Mouse (Mus musculus) embryo, embryonic 11 days (tissue): ENCODE measurements around the gene Stt3a.

Experiments
- DNase-seq: peaks from one replicate; pipeline ENCODE4 v3.0.0-alpha.2; 2015

The Stt3a gene

DNA sequence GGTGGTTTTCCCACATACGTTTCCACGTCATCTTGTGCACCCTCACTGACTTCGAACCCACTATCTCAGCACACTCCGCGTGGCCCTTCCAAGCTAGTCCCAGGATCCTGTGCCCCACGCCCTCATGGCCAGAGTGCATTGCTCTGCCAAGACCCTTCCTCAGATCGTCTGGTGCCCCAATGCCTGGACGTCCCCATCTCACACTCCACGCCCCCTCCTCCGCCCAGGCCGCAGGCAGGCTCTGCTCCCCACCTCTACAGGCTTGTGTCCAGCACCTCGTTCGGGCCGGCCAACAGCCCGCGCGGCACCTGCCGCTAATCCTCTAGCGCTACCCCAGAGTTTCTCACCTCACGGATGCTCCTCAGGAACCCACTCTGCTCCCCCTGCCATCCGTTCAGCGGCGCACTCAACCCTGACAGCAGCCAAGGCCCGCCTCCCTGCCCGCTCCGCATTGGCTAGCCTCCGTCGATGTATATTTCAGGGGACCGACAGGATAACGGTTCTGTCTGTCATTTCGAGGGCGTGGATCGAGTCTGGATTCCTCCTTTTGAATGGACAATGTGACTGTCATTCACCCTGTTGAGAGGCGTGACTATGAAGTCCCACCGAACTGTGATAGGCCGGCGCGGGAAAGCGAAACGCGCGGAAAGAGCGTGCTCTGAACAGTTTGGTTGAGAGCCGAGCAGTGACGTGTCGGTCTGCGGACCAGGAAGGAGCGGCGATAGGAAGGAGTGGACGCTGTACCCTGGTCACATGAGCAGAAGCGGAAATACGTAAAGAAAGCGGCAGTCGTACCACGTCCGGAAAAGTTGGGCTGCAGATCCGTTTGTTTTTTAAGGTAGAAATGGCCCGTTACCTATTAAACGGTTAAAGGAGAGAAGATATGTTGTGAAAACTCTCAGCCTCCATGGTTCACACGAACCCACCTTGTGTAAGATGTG lies at the start of gene Stt3a:
TSS of gene Stt3a (minus strand) at position 477 of the 941 bp plus-strand sequence.
- peak; percentile 99 for DNase-seq

DNA sequence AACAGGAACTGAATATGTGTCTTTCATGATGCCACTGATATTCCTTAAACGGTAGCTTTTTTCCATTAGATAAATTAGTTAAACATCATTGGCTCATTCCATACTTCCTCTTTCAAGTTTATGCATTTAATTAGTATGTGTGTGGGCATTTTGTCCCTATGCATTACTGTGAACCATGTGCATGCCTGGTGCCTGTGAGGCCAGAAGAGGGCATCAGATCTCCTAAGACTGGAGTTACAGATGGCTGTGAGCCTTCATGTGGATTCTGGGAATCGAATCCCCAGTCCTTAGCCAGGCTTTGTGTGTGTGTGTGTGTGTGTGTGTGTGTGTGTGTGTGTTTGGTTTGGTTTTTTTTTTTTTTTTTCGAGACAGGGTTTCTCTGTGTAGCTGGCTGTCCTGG lies 47.0 kb upstream of the Stt3a start:
- DNase-seq: no peak

DNA sequence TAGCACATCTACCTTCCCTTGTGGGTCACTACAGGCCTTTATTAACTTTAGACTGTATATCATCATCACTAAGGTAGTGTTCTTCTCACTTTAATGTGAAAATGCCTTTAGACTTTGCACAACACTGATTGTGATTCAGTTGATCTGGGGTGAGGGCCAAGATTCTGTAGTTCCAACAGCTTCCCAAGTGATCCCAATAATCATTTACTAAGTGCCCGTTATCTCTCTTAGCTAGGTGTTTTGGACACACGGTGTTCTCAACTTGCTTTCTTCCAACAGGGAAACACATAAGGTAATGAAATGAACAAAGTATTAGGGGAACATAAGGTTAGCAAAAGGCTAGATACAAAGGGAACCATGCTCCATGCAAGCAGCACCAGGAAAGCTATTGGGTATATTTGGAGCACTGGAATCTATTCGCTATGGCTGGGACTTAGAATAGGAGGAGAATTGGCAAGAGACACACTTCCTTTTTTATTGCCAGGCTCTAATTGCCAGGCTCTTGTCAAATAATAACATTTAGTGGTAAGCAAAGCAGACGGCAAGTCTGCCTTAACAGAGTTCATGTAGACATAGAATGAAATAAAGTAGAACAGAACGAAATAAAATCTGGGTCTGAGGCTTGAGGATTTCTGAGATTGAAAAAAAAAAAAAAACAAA lies 40.8 kb upstream of the Stt3a start:
- no peak for DNase-seq

DNA sequence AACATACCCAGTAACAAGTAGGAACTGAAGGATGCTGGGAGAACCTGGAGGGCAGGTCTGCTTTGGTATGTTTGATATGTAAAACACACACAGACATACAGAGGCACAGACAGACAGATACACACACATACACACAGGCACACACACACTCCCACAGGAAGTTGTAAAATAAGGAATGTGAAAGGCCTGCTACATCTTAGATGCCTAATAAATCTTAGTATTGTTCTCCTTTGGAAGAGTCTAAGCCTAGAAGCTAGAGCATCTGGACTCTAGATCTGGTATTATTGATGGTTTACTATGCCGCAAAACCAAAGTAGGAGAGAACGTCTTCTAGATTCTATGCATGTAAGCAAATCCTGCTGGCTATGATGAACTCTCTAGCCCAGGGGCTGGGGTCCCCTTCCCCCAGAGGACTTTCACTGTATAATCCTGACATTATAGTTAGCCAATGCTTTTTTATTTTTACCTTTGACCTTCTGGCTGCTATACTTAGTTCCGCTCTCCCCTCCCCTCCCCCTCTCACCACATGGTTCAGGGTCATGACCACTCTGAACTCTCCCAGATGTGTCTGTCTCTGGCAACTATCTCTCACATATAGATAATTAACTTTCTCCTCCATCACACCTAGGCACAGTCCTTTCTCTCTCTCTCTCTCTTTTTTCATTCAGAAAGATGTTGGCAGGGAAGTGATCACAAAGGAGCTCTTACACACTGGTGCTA lies 37.9 kb upstream of the Stt3a start:
- DNase-seq: no peak

DNA sequence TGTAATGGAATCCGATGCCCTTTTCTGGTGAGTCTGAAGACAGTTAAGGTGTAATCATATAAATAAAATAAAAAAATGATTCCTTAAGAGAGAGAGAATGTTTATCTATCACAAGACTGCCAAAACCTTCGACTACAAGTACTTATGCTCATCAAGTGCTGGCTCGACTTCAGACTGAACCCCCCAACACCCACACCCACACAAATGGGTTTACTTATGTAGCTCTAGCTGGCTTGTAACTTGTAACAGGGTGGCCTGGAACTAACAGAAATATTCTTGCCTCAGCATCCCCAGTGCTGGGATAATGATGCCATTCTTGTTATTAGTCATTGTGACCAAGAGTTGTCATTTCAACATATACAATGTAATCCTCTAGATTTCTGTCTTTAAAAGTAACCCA lies 36.4 kb upstream of the Stt3a start:
- no peak for DNase-seq

DNA sequence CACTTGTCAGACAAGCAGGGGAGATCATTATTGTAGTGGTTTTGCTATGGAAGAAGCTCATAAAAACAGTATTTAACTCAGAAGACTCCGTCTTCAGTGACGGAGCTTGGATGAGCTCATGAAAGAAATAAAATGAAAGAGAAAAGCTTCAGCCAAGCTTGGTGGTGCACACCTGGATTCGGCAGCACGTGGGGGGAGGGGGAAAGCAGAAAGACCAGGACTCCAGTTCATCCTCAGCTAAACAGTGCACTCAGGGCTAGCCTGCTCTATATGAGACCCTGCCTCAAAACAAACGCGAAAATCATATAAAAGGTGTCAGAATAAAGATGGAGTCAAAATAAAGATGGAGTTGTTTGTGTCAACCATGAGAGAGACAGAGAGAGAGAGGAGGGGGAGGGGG lies 35.9 kb upstream of the Stt3a start:
- DNase-seq: no peak

DNA sequence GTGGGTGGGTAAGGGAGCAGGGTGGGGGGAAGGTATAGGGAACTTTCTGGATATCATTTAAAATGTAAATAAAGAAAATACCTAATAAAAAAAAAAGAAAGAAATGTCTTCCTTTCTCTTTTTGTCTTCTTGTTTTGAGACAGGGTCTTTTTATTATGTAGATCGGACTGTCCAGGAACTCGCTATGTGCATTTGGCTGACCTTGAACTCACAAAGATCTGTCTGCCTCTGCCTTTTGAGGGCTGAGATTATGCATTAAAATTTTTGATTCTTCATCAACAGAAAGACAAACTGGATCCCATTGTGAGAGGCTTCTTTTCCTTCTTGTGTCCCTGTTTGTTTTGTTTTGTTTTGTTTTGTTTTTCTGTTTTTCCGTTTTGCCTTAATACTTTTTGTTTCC lies 35.5 kb upstream of the Stt3a start:
- DNase-seq: no peak

DNA sequence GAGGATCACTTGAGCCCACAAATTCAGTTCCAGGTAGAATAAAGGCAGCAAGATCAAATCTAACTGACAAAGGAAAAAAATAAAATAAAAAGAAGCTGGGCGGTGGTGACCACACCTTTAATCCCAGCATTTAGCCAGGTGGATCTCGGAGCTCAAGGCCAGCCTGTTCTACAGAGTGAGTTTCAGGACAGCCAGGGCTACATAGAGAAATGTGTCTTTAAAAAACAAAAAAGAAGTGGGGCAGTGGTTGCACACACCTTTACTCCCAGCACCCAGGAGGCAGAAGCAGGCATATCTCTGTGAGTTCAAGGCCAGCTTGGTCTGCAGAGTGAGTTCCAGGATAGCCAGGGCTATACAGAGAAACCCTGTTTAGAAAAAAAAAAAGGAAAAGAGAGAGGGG lies 34.5 kb upstream of the Stt3a start:
- no peak for DNase-seq

DNA sequence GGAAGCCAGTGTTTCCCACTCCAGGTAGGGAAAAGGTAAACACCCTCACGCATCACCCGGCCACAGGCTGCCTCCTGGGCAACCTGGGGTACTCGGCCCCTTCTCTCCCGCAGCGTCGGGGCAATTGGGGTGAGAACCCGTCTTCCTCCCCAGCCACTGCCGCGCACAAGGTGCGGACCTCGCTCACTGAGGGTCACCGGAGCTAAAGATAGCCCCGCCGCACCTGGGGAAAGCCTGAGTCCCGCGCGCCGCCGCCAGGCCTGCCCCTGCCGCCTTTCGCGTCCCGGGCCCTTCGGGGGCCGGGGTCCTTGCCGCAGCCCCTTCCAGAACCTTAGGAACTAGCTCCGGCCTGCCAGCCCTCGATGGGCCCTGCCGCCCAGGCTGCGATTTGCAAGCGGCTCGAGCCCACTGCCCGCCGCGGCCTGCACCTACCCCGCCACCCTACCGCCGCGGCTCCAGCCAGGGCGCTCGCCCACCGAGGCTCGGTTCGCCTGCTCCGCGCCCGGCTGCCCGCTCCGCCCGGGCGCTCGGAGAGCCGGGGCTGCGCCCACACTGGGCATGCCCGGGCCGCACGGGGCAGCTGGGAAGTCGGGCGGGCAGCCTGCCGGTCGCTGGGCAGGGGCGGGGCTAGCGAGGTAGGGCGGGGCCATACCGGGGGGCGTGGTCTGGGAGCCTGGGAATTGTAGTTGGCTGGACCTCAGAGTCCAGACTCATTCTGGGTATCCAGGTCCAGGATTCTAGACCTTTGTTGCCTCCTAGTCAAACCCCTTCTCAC lies 29.5 kb upstream of the Stt3a start, which contains the start of gene Ei24:
TSS of gene Ei24 (minus strand) at position 613 of the 775 bp plus-strand sequence.
- DNase-seq: peak; percentile 91

DNA sequence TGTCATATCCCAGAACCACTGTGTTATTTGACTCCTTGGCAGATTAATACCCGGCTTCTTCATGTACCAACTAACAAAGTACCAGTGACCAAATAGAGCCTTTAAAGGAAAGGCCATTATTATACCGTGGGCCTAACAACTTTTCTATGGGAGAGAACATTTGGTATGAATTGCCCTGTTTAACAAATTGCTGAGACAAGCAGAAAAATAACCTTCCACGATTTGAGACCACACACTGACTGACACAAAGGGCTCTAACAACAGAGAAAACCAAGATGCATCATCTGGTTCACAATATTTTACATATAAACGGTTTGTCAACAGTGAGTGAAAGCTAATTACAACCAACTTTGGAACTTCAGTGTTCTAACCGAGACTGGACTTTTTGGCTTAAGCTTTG lies 28.7 kb upstream of the Stt3a start:
- DNase-seq: peak; percentile 2

DNA sequence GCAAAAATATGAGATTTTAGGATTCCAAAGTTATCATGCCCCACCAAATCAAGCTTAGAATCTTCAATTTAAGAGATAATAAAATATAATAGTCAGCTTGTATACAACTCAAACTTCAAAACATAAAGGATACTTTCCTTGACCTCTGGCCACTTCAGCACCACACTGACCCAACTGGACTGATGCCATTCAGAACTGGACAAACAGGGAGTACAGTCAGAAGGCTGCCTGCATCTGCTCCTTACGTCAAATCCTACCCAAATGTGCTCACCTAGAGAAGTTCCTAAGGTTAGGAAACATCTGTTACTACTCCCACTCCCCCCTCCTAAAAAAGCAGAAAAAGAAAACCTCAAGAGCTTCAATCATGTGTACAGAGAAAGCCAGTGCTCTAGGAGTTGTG lies 28.1 kb upstream of the Stt3a start:
- DNase-seq: no peak

DNA sequence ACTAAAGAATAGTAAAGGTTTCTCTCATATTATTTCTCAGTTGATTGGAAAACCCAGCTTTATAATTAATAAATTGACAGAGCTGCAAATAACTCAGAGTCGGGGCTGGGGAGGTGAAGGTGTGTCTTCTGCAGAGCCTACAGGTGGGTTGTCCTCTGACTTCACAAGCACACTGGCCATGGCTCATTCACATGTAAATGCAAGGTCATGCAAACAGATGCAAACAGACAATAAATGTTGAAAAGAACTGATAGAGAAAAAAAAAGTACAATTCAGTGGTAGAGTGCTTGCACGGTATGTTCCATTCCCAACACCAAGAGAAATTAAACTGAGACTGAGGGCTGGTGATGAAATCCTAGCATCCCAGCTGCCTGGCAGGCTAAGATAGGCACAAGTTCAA lies 27.0 kb upstream of the Stt3a start:
- DNase-seq: no peak

DNA sequence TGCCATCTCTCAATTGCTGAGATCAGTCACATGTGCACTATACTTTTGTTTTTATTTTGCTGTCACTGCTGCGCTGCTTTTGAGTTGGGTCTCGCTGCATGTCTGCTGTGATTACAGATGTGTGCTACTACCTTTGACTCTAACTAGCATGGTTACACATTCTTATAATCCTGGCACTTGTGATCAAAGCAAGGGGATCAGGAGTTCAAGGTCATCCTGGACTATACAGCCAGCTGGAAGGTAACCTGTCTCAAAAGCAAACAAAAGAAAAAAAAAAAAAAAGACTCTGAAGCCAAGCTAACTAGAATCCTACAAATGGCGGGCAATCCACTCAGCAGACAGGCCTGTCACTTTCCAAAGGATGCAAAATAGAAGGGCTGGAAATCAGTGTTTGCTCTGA lies 24.7 kb upstream of the Stt3a start:
- no peak for DNase-seq

DNA sequence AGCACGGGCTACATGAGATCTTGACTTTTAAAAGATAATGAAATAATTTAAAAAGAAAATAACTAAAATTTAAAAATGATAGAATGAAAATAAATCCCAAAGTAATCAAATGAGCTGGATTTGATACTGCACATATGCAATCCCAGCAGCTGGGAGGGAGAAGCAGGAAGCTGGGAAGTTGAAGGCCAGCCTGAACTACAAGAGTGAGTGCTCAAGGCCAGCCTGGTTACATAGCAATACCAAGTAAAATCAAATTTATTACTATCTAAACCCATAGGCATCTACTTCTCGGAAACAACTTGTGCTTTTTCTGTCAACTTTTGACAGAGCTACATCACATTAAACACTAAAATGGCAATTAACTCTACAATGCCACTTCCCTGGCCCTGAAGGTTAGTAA lies 16.4 kb upstream of the Stt3a start:
- DNase-seq: no peak

DNA sequence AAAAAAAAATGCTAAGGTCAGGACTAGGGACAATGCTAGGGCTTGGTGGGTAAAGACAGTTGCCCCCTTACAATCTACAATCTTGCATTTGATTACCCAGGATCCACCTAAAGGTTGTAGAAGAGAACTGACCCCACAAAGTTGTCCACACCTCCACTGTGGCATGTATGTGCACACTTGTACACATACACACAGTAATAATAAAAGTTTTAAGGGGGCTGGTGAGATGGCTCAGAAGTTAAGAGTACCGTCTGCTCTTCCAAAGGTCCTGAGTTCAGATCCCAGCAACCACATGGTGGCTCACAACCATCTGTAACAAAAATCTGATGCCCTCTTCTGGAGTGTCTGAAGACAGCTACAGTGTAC lies 1.6 kb upstream of the Stt3a start:
- DNase-seq: no peak

DNA sequence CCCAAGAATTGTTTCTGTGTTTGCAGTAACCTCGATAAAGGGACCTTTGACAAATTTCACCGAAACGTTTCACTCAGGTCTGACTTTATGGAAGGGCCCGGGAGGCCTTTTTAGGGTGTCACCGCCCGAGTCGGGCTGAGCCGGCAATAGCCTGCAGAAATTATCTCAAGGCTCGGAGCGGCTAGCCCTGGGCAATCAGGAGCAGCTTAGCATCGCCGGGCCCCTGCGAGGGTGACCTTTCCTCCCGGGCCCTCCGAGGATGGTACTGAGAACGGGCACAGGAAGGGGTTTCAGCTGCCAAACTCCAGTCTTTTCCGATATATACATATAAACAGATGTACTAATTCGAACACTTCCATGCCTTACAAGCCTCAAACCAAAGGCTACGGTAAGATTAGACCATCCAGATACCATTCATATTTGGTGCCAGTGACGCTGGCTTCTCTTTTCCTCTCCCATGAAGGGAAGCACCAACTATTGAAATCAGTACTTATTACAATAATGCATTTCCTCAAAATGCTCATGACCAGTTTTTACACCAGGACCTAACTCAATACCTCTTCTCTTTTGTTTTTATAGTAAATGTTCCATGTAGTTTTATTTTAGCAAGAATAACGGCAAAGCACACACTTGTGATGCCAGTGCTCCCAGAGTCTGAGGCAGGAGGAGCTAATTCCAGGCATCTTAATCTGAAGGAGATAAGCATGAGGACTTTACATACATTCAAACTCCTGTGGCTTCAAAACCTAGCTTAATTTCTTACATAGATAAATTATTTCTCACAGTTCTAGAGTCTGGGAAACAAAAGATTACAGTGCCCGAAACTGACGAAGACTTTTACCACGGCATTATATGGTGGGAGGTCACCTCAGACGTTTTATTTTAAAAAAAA lies 923 bp upstream of the Stt3a start:
- DNase-seq: no peak

DNA sequence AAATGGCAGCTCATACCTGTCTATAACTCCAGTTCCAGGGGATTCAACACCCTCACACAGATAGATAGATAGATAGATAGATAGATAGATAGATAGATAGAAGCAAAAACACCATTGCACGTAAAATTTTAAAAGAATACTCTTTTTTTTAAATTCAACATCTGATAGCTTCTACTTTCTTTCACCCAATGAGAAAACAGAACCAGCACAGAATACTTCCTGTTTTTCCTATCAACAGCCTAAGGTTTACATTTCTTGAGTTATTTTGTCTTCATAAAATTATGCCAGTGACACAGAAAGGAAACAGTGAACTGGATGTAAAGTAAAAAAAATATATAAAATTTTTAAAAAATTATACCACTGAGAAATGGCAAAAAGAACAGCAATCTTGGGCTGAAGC lies 3.1 kb downstream of the Stt3a start:
- no peak for DNase-seq

DNA sequence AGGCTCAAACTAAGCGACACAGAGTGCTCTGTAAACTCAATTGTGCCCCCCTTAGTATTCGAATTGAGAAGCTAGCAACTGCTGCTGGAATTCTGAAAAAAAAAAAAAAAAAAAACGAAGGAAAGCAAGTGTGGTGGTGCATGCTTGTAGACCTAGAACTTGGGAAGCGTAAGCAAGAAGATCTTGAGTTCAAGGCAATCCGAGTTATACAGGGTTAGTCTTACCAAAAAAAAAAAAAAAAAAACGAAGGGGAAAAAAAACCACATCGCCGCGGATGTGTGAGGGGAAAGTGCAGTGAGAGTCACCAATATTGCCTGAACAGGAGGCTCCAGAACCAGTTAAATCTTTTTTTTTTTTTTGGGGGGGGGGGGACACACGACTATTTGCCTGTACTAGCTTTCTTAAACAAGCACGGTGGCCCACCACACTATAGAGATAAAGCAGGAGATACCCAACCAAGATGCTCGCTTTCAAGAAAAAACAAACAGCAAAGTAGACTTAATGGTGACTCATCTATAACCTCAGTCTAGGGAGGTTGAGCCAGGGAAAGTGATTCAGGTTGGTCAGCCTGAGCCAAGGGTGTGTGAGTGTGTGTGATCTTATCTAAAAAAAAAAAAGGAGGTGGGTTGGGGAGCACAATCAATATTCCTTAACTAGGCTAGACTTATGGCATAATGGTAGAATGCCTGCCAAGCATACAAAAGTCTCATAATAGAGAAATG lies 40.3 kb downstream of the Stt3a start, which contains the start of gene Chek1:
TSS of gene Chek1 (minus strand) at position 32 of the 722 bp plus-strand sequence.
- peak; percentile 2 for DNase-seq

DNA sequence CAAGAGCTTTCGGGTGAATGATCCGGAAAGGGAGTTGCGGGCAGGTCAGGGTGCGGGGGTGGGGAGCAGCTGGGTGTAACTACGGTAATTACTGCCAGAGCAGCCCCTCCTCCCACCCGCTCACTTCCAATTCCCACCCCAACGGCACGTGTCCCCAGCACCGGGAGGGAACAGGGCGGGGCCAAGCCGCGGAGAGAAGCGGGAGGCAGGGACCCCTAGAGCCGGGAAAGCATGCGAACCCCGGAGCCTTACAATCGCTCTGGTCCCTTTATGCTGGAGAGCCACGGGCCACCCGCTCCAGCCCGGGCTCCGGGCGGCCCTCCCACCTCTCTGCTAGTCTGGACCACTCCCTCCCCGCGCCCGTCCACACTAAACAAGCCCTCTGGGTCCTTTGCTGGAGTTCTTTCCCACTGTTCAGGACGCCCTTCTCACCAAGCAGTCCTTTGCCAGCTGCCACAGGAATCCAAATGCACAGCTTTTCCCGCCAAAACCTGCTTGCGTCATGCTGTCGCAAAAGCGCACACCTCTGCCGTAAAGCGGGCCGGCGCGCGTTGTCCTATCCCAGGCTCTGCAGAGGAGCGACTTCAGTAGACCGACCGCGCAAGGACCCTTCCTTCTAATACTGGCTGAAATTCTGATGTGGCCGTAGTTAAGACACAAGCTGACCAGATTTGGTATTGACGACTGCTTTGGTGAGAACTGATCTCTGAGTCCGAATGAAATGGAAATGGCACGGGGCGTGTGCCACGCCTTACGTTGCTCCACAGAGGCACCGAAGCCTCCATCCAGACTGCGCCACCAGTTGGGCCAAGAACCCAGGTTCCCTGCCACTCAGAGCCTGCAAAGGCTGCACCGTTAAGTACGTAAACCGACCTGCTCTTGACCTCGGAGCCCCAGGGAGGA lies 41.1 kb downstream of the Stt3a start:
- peak; percentile 96 for DNase-seq

DNA sequence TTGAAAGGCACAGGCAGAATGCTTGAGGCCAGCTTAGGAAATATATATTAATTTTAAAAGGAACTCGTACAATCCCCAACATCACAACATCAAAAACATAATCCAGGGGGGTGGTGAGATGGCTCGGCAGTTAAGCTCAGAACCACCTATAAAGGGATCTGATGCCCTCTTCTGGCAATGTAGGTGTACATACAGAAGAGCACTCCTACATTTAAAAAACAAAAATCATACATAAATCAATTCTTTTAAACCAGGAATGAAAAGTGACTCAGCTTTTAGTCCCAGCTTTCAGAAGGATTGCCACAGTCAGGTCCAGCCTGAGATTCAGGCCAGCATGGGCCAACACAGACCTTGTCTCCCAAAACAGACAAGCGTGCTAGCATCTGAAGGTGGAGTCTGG lies 50.9 kb downstream of the Stt3a start:
- DNase-seq: peak; percentile 11
